Mouse (Mus musculus) kidney, embryonic 16.5 days (tissue): ENCODE measurements around the gene Sfxn2. TPM values are rescaled to one million over a fixed set of nuclear protein-coding genes. Genes with fewer than 3 reads are reported as not detected.

ENCODE experiments used
- ATAC-seq: fragments of 200-750 bp; cut with Nextera tagmentation; 2 replicates; pipeline ENCODE4 v1.8.0; 2017; ENCODE audit warnings: moderate TSS enrichment; ENCODE audit not compliant: low FRiP score, low TSS enrichment
- H3K27ac ChIP-seq: fragments of 300-500 bp; sonication (generic); 2 replicates; pipeline ENCODE4 v1.5.1; 2014; ENCODE audit warnings: low read length
- H3K27me3 ChIP-seq: fragments of 300-500 bp; sonication (generic); 2 replicates; pipeline ENCODE4 v1.6.1; 2014; ENCODE audit warnings: low read length, control low read depth, mixed read lengths; ENCODE audit not compliant: insufficient read depth
- H3K36me3 ChIP-seq: fragments of 300-500 bp; sonication (generic); 2 replicates; pipeline ENCODE4 v1.6.1; 2014; ENCODE audit warnings: low read length, control low read depth, mixed read lengths; ENCODE audit not compliant: insufficient read depth
- H3K4me1 ChIP-seq: fragments of 300-500 bp; sonication (generic); 2 replicates; pipeline ENCODE4 v1.6.1; 2014; ENCODE audit warnings: low read length, control low read depth, mixed read lengths; ENCODE audit not compliant: insufficient read depth
- H3K4me2 ChIP-seq: fragments of 300-500 bp; sonication (generic); replicated peaks from 2 replicates; pipeline ENCODE4 v1.6.1; 2014; ENCODE audit warnings: low read depth, low read length
- H3K4me3 ChIP-seq: fragments of 300-500 bp; sonication (generic); 2 replicates; pipeline ENCODE4 v1.5.1; 2014; ENCODE audit warnings: mild to moderate bottlenecking, low read length
- H3K9ac ChIP-seq: fragments of 300-500 bp; sonication (generic); replicated peaks from 2 replicates; pipeline ENCODE4 v1.6.1; 2014; ENCODE audit warnings: low read length
- H3K9me3 ChIP-seq: fragments of 300-500 bp; sonication (generic); 2 replicates; pipeline ENCODE4 v1.6.1; 2016; ENCODE audit warnings: low read length, control low read depth
- WGBS: fragments of 180-500 bp; shearing (Covaris S2); extraction: QIAGEN DNeasy Blood & Tissue Kit; methylation state at CpG from one replicate; pipeline ENCODE4 v1.1.7; 2014; 5-methylcytosine and 5-hydroxymethylcytosine counted together
- polyA plus RNA-seq: library from polyadenylated mRNA; unstranded; fragments of >200 nt; fragmentation: Nextera tagmentation; extraction: Ambion mirVana; gene quantifications from 2 replicates; pipeline ENCODE4 v1.2.1, GENCODE M21; 2015

Sfxn2 gene
- polyA plus RNA-seq, 1 experiment from 2014 or later, result 41.1 TPM

DNA sequence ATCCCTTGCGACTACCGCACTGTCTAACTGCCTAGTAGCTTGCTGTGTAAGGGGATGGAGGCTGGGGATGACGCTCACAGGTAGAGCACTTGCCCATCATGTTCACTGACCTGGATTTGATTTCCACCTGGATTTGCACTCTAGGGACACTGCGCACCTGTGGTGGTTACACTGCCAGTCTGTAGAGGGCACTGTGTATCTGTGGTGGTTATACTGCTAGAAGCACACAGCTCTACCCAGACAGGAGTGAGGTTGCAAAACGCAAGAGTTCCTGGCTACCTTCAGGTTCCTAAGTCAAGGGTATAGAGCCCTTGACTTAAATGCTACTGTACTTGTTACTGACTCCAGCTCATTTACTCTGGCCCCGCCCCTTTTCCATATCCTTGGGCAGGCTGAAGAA lies 35.0 kb upstream of the Sfxn2 start:
- H3K9ac ChIP-seq, result no peak overlapping the region
- H3K4me2 ChIP-seq, result no peak overlapping the region
- peaks cover 21% of the 10 kb centered on the region for H3K4me1 ChIP-seq
- no peaks in the 10 kb centered on the region for H3K9me3 ChIP-seq
- H3K27me3 ChIP-seq, result no peaks in the 10 kb centered on the region
- H3K27ac ChIP-seq, result no peak overlapping the region
- no peak for ATAC-seq
- no peak overlapping the region for H3K4me3 ChIP-seq
- peaks cover 25% of the 10 kb centered on the region for H3K36me3 ChIP-seq
- 90% methylated on average over 6 of the region's 6 CpGs for WGBS

GRCm38 (mm10) chr19:46542750-46543149 lies 30.4 kb upstream of the Sfxn2 start:
- Histone ChIP-seq H3K9ac (no peak overlapping the region), H3K4me2 (no peak overlapping the region), H3K27me3 (no peaks in the 10 kb centered on the region), H3K36me3 (peaks cover 25% of the 10 kb centered on the region), H3K4me1 (no peaks in the 10 kb centered on the region), H3K27ac (no peak overlapping the region), H3K4me3 (no peak overlapping the region), H3K9me3 (no peaks in the 10 kb centered on the region)
- 88% methylated on average over 8 of the region's 8 CpGs for WGBS
- no peak for ATAC-seq

- peaks cover 33% of the 10 kb centered on the region for H3K36me3 ChIP-seq
- H3K4me1 ChIP-seq, result no peaks in the 10 kb centered on the region
- peak; percentile 59; the same call in 1 of the 2 replicates for ATAC-seq
- H3K9me3 ChIP-seq, result no peaks in the 10 kb centered on the region
- no peaks in the 10 kb centered on the region for H3K27me3 ChIP-seq
- no peak overlapping the region for H3K4me3 ChIP-seq
- no peak overlapping the region for H3K4me2 ChIP-seq
- H3K27ac ChIP-seq, result peak overlapping the region; percentile 48; the same call in 1 of the 2 replicates
- H3K9ac ChIP-seq, result no peak overlapping the region
- WGBS, result 47% methylated on average over 6 of the region's 6 CpGs
These were observed 25.6 kb upstream of the Sfxn2 start for GRCm38 (mm10) chr19:46547565-46547964.

GRCm38 (mm10) chr19:46548110-46548509 lies 25.1 kb upstream of the Sfxn2 start:
- ATAC-seq, result no peak
- no peaks in the 10 kb centered on the region for H3K4me1 ChIP-seq
- H3K9me3 ChIP-seq, result no peaks in the 10 kb centered on the region
- H3K4me2 ChIP-seq, result no peak overlapping the region
- 82% methylated on average over 10 of the region's 10 CpGs for WGBS
- no peak overlapping the region for H3K9ac ChIP-seq
- no peaks in the 10 kb centered on the region for H3K27me3 ChIP-seq
- H3K4me3 ChIP-seq, result no peak overlapping the region
- peaks cover 27% of the 10 kb centered on the region for H3K36me3 ChIP-seq
- peak overlapping the region; percentile 48; the same call in 1 of the 2 replicates for H3K27ac ChIP-seq

- 87% methylated on average over 4 of the region's 4 CpGs for WGBS
- no peak for ATAC-seq
- no peaks in the 10 kb centered on the region for H3K4me1 ChIP-seq
- H3K36me3 ChIP-seq, result peaks cover 26% of the 10 kb centered on the region
- H3K4me2 ChIP-seq, result no peak overlapping the region
- H3K27ac ChIP-seq, result no peak overlapping the region
- H3K27me3 ChIP-seq, result no peaks in the 10 kb centered on the region
- H3K9me3 ChIP-seq, result no peaks in the 10 kb centered on the region
- no peak overlapping the region for H3K9ac ChIP-seq
- H3K4me3 ChIP-seq, result no peak overlapping the region
These were observed 22.8 kb upstream of the Sfxn2 start for GRCm38 (mm10) chr19:46550385-46550784.

DNA sequence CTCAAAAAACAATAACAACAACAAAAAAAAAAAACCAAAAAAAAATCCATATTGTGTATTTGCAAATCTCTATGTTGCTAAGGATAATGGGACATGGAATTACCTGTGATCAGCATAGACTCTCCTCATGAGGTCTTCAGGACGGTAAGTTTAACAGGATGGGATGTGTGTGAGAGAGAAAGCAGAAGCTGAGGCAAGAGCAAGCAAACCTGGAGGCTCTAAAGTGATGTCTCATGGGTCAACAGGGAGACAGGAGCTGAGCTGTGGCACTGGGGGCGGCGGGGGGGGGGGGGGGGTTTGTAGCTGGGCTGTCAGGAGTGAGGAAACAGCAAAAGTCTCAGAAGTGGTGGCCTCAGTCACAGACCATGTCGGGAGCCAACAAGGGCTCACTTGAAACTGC lies 20.7 kb upstream of the Sfxn2 start:
- Histone ChIP-seq H3K4me3 (no peak overlapping the region), H3K4me1 (no peaks in the 10 kb centered on the region), H3K9me3 (no peaks in the 10 kb centered on the region), H3K27me3 (no peaks in the 10 kb centered on the region), H3K4me2 (no peak overlapping the region), H3K27ac (no peak overlapping the region), H3K36me3 (peaks cover 27% of the 10 kb centered on the region), H3K9ac (no peak overlapping the region)
- no peak for ATAC-seq
- WGBS, result 87% methylated on average over 4 of the region's 4 CpGs

DNA sequence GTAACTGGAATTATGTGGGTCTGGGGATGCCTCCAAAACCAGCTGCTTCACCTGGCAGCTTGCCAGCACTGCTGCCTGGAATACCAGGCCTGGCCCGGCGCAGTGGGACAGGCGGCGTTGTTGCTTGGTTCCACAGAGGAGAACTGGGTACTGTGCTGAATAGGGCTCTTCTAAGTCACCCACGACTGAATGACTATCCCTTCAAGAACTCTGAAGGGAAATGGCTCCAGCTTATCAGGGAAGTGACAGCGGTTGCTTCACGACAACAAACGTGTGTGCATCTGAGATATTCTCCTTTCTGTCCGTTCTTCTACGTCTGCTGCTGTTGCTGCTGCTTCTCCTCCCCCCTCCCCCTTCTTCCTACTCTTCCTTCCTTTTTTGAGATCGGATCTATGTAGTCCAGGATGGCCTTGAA lies 19.6 kb upstream of the Sfxn2 start:
- Histone ChIP-seq H3K4me1 (no peaks in the 10 kb centered on the region), H3K9ac (no peak overlapping the region), H3K36me3 (peaks cover 34% of the 10 kb centered on the region), H3K4me3 (no peak overlapping the region), H3K4me2 (no peak overlapping the region), H3K9me3 (no peaks in the 10 kb centered on the region), H3K27ac (no peak overlapping the region), H3K27me3 (no peaks in the 10 kb centered on the region)
- 66% methylated on average over 11 of the region's 11 CpGs for WGBS
- ATAC-seq, result no peak

DNA sequence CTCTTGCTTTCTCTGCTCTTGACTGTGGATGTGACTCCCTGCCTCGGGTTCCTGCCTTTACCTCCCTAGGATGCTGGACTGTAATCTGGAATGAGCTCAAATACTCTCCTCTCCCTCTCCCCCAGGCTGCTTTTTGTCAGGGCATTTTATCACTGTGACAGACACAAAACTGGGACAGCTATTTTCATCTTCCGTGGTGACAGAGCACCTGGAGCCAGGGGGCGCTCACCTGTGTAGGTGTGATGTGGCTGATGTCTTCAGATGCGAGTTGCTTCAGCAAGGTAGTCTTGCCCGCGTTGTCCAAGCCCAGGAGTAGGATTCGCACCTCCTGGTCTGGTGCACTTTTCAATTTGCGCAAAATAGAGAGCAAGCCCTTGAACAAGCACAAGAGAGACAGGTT lies 15.2 kb upstream of the Sfxn2 start:
- H3K9ac ChIP-seq, result no peak overlapping the region
- H3K27me3 ChIP-seq, result no peaks in the 10 kb centered on the region
- no peak overlapping the region for H3K4me2 ChIP-seq
- ATAC-seq, result no peak
- no peaks in the 10 kb centered on the region for H3K9me3 ChIP-seq
- H3K4me1 ChIP-seq, result peaks cover 2% of the 10 kb centered on the region; the same call in 1 of the 2 replicates
- WGBS, result 83% methylated on average over 8 of the region's 8 CpGs
- peaks cover 8% of the 10 kb centered on the region; the same call in 1 of the 2 replicates for H3K36me3 ChIP-seq
- no peak overlapping the region for H3K4me3 ChIP-seq
- H3K27ac ChIP-seq, result no peak overlapping the region

DNA sequence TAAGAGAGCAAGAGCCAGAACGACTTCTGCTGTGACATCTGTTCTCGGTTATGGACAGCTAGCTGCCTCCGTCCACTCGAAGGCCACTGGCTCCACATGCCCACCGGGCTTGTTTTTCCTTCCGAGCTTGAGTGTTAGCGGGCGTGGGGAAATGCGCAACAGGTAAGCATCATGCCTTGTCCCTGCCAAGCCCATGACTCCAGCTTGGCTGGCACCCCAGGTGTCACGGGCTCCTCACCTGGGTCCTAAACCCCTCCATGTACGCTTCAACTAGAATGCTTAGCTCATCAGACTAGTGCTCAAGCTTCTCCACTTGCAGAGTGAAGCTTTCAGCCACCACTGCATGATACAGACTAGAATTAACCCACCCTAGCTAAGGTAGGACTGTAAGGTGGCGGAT lies 14.5 kb upstream of the Sfxn2 start:
- H3K9me3 ChIP-seq, result no peaks in the 10 kb centered on the region
- H3K4me1 ChIP-seq, result peaks cover 2% of the 10 kb centered on the region; the same call in 1 of the 2 replicates
- no peak overlapping the region for H3K4me2 ChIP-seq
- 80% methylated on average over 12 of the region's 12 CpGs for WGBS
- no peaks in the 10 kb centered on the region for H3K27me3 ChIP-seq
- H3K27ac ChIP-seq, result no peak overlapping the region
- H3K36me3 ChIP-seq, result peaks cover 8% of the 10 kb centered on the region; the same call in 1 of the 2 replicates
- ATAC-seq, result no peak
- no peak overlapping the region for H3K4me3 ChIP-seq
- H3K9ac ChIP-seq, result no peak overlapping the region

DNA sequence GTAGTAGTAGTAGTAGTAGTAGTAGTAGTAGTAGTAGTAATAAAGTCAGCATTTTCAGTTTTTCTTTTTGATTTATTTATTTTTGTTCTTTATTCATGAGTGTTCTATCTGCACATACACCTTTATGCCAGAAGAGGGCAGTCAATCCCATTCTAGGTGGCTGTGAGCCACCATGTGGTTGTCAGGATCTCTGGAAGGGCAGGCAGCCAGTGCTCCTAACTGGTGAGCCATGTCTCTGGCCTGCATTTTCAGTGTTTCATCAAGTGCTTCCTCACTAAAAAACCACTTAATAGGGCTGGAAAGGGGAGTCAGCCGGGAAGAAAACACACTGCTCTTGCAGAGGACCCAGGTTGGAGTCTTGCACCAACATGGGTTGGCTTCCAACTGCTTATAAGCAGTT lies 11.0 kb upstream of the Sfxn2 start:
- Histone ChIP-seq H3K4me1 (peaks cover 6% of the 10 kb centered on the region; the same call in 1 of the 2 replicates), H3K36me3 (peaks cover 8% of the 10 kb centered on the region; the same call in 1 of the 2 replicates), H3K9ac (no peak overlapping the region), H3K27me3 (no peaks in the 10 kb centered on the region), H3K9me3 (no peaks in the 10 kb centered on the region), H3K27ac (no peak overlapping the region), H3K4me2 (no peak overlapping the region), H3K4me3 (no peak overlapping the region)
- WGBS, result 35% methylated on average over 1 of the region's 1 CpGs
- ATAC-seq, result no peak
